Mouse (Mus musculus) left cerebral cortex, postnatal 25 days (tissue): Measurements from ENCODE around the gene Stac3. TPM values are rescaled to one million over a fixed set of nuclear protein-coding genes. Genes with fewer than 3 reads are reported as not detected.

Source experiments
- DNase-seq, 2 experiments: peaks; one replicate each; pipeline ENCODE4 v3.0.0; 2022; ENCODE audit warnings: low spot score in 2 of 2, mixed read lengths in 1 of 2
- intact Hi-C: fragments of 180-260 bp; cut with DNase I; formaldehyde crosslinking; loops from one replicate; pipeline ENCODE4 v1.15.1; 2025
- total RNA-seq, 2 experiments: library from RNA; stranded (reverse); gene quantifications; 2 replicates each; pipeline ENCODE4 v1.2.3; 2021

Stac3 gene
- total RNA-seq: 1 to 10 TPM; 4.3 to 5.6 TPM

- no peak for DNase-seq
- intact Hi-C loops: no loop called here
Observed at GRCm38 (mm10) chr10:127500894-127501893, at the start of gene Stac3. Stac3 (plus strand) TSS chr10:127501686.

- DNase-seq: no peak
- intact Hi-C loops: no loop called here
Observed at GRCm38 (mm10) chr10:127453701-127454100, 47.8 kb upstream of the Stac3 start.

- intact Hi-C loops: no loop called here
- DNase-seq: peak; percentile 44 to 89
Observed at GRCm38 (mm10) chr10:127462411-127463096, 38.9 kb upstream of the Stac3 start.

- no peak for DNase-seq
- intact Hi-C loops: no loop called here
Observed at GRCm38 (mm10) chr10:127471281-127471988, 30.1 kb upstream of the Stac3 start.

- intact Hi-C loops: no loop called here
- no peak for DNase-seq
Observed at GRCm38 (mm10) chr10:127472722-127473121, 28.8 kb upstream of the Stac3 start.

DNA sequence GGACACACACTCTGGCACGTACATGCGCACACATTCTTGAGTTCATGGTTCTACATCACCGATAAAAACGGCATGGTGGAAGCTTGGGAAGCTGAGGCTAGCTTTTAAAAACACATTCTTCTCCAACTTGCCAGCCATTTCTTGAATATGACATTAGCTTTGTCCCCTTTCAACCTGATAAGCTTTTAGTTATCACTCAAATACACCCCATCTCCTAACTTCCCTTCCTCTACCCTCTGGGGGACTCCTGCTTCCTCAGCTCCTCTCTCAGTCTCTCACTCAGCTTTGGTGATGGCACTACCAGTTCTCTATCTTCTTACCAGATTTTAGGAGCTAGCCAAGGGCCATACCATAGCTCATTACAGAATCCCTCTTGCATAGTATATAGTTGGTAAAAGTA lies 26.3 kb upstream of the Stac3 start:
- DNase-seq: no peak
- intact Hi-C loops: no loop called here

GRCm38 (mm10) chr10:127476541-127476940 lies 24.9 kb upstream of the Stac3 start:
- intact Hi-C loops: no loop called here
- DNase-seq: no peak

DNA sequence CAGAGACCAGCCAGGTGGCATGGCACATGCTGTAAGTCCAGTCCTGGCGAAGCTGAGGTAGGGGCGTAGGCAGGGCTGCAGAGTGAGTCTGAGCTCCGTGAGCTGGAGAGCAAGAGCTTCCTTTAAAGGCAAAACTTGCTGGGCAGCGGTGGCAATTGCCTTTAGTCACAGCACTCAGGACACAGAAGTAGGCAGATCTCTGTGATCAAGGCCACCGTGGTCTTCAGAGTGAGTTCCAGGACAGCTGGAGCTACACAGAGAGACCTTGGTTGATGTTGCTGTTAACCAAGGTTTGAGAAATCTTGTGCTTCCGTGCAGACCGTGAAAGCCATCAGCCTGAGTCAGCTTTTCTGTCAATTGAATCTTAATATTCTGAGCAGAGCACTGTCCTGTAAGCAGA lies 24.2 kb upstream of the Stac3 start:
- intact Hi-C loops: no loop called here
- no peak for DNase-seq

GRCm38 (mm10) chr10:127479131-127479530 lies 22.4 kb upstream of the Stac3 start:
- peak in 1 of 2 experiments; percentile 58 for DNase-seq
- intact Hi-C loops: no loop called here

DNA sequence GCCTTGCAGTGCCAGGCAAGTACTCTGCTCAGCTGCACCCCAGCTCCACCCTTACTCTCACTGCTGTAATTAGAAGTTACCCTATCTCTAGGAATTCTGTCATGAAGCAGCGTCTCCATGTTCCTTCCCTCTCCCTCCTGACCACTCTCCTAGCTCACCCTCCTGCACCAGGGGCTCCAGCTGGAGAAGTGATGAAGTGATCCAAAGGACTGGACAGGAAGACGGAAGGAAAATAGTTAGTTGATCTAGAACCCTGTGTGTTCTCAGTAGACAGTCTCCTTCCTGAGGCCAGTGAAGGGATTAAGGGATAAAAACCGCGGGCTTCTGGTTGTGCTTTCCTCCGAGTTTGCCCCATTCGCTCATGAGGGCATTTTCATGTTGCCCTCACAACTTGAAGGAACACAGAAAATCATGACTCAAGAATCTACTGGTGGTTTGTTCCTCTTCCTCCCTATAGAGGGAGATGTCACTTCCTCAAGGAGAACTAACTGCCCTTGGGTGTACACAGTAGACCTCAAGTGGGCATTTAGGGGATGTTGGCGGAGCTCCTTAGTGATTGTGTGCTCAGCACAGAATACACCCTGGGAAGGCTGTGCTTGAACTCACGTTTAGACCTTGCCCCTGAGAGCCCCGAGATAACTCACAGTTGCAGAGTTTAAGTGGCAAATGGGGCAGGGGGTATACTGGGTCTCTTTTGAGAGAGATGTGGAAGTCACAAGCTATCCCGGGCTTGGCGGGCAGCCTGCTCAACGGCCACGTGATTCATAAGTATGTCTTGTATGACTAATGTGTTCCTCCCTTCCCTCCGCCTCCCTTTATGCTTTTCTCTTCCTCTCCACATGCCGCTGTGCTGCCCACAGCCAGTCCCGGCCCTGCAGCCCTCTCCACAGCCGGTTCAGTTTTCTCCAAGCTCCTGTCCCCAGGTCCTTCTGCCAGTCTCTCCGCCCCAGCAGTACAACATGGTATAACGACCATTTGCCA lies 20.4 kb upstream of the Stac3 start:
- intact Hi-C loops: loop anchor here (5.0 kb wide), 1 partner anchor 129 kb away; the partner anchor contains the start of gene Inhbe
- DNase-seq: peak; percentile 69 to 91

DNA sequence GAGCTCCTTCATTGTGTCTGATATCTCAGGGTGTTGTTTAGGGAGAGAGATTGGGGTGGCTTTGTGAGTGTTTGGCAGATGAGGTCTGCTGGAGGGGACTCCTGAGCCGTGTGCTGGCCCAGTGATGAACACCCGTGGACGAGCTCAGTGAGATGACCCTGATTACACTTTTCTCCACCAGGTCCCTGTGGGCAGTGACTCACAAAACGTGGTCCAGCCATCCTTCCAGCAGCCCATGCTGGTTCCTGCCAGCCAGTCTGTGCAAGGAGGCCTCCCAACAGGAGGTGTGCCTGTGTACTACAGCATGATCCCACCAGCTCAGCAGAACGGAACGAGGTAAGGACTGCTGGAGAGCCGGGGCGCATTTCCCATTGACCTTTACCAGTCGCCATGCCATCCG lies 16.3 kb upstream of the Stac3 start:
- intact Hi-C loops: no loop called here
- no peak for DNase-seq

DNA sequence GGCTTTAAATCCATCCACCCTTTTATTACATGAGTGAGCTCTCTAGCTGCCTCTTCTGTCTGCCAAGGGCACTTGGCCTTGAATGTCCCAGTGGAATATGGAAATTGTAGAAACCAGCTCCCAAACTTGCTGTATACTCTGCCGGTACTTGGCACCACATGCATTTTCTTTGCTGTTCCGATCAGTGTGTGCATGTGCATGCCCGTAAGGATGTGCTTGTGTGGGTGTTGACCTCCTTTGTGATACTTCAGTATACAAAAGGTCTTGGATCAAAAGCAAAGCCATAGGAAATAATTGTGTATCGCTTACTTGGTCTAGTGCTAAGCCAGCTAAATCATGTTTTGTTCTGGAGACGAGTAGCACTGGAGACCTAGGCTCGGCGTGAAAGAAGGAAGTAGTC lies 12.6 kb upstream of the Stac3 start:
- intact Hi-C loops: no loop called here
- DNase-seq: no peak

- intact Hi-C loops: no loop called here
- DNase-seq: no peak
Observed at GRCm38 (mm10) chr10:127490160-127491127, 11.0 kb upstream of the Stac3 start.

GRCm38 (mm10) chr10:127491128-127491512 lies 10.4 kb upstream of the Stac3 start:
- intact Hi-C loops: no loop called here
- DNase-seq: peak in 1 of 2 experiments; percentile 32

DNA sequence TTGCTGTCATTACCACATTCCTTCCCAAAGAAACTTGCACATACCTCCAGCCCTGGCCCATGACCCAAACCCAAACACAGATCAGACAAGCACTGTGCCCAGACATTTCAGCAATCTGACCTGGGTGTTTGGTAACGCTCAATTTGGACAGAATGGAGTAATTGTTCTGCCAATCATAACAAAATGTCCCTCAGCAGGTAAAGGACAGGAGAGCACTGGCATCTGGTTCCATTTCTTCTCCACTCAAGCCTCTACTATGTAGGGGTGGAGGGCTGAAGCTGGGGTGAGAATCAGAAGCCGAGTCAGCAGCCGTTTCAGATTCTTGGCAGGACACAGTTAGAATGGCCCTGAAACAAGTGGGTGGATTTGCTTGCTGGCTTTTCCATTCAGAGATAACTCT lies 9.4 kb upstream of the Stac3 start:
- no peak for DNase-seq
- intact Hi-C loops: no loop called here

GRCm38 (mm10) chr10:127496156-127496555 lies 5.3 kb upstream of the Stac3 start:
- no peak for DNase-seq
- intact Hi-C loops: no loop called here

GRCm38 (mm10) chr10:127499516-127499915 lies 2.0 kb upstream of the Stac3 start:
- DNase-seq: no peak
- intact Hi-C loops: no loop called here

DNA sequence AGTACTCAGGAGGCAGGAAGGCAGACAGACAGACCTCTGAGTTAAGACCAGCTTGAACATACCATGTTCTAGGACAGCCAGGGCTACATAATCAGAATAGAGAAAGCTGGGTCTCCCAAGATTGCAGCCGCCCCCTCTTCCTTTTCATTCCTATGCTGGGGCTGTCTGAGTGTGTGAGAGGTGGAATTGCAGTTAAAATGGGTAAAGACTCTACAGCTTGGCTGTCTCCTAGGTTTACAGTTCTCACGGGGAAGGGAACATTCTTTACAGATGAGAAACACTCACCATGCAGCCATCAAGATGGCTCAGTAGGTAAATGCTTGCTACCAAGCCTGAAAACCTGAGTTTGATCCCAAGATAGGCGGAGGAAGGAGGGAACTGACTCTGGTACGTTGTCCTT lies 1.4 kb upstream of the Stac3 start:
- DNase-seq: peak in 1 of 2 experiments; percentile 43
- intact Hi-C loops: no loop called here
